12 mouse cellular contexts compared by ENCODE assay signal in the genomic region with DNA sequence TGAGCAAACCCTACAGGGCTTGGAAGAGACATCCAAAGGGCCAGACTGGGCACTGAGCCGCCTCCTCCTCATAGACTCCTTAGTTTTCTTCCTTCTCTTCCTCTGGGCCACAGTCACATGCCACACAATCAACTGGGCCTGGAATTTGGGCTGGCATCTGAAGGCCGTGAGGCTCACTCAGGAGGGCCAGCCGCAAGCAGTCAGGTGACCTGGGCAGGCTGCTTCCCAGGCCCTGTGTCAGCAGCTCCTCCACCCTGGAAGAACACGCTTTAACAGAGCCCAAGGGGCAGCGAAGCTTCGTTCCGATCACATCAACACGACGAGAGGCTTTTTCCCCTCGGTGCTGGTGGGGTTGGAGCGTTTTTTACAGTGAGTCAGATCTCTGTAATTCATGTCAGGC. TPM values are rescaled to one million over a fixed set of nuclear protein-coding genes. Genes with fewer than 3 reads are reported as not detected.
DNase-seq lines count a peak whose midpoint lies in the region; ATAC-seq lines count a peak whose summit lies in the region.
"Had no signal": no experiment of that assay in that cellular context is flagged by ENCODE, and none has a peak within 500 bp of the region (broad histone marks: within the 10 kb centered on the region; RNA-seq: fewer than 3 reads in every experiment).

No protein-coding gene starts in this region.

- peak overlapping the region; percentile 94 for H3K27ac ChIP-seq in brown adipose tissue, adult 24 weeks (replicated peaks; ENCODE audit: low read depth, low read length)
- H3K27ac ChIP-seq: hindbrain, postnatal 0 days had no signal

- peak; percentile 60 for DNase-seq in adrenal gland, postnatal 14 days
- DNase-seq in adrenal gland, postnatal 25 days: no peak
- peak; percentile 55 for DNase-seq in kidney, adult 18-20 months
- no peak for DNase-seq in kidney, postnatal 4 days
- peak; percentile 15 to 29 for DNase-seq in heart, postnatal 36 days
- no peak for DNase-seq in frontal cortex, postnatal 36 days (ENCODE audit: low spot score in 2 of 2)
- DNase-seq: B cell, adult 2 months; right cerebral cortex, postnatal 14 days had no signal

- intact Hi-C loops in heart, postnatal 36 days (cut with DNase I): no loop called here

- H3K4me3 ChIP-seq in brown adipose tissue, adult 24 weeks (ENCODE audit: insufficient read depth, low read depth, low read length): no peak overlapping the region
- H3K4me3 ChIP-seq: erythroblast, embryonic 14.5 days had no signal

- peaks cover 95% of the 10 kb centered on the region for H3K4me1 ChIP-seq in brown adipose tissue, adult 24 weeks (ENCODE audit: control insufficient read depth, insufficient read depth, insufficient read length, low read length)

- no peak for ATAC-seq in megakaryocyte progenitor cell, adult 5-6 weeks (replicated peaks; ENCODE audit: poor library complexity)
- ATAC-seq: hindbrain, postnatal 0 days had no signal

RNA-seq across cellular contexts. Expression of a gene that starts 11.0 kb away (rescaled TPM):
- total RNA-seq in adrenal gland, postnatal 14 days (2021): 64.8 and 65.8 TPM in 2 replicates
- 86.3 and 107 TPM in 2 replicates for total RNA-seq in adrenal gland, postnatal 25 days (2021)
- 44.1 and 50.2 TPM in 2 replicates for polyA plus RNA-seq in brown adipose tissue, adult 24 weeks (2012; ENCODE audit: insufficient read depth, insufficient read length, missing spikeins)
- total RNA-seq in heart, postnatal 36 days (2021): 10 to 100 TPM; 22.7 to 25.5 TPM
- total RNA-seq in megakaryocyte progenitor cell, adult 5-6 weeks (2015): 16.0 and 21.5 TPM in 2 replicates
- 12.2 and 15.9 TPM in 2 replicates for total RNA-seq in megakaryocyte progenitor cell, adult 5-6 weeks (2017)

RNA-seq across cellular contexts. Expression of a gene that starts 49.8 kb away (rescaled TPM):
- total RNA-seq in adrenal gland, postnatal 14 days (2021): 26.3 and 30.4 TPM in 2 replicates
- 30.5 and 36.6 TPM in 2 replicates for total RNA-seq in adrenal gland, postnatal 25 days (2021)
- 28.0 and 35.9 TPM in 2 replicates for polyA plus RNA-seq in brown adipose tissue, adult 24 weeks (2012; ENCODE audit: insufficient read depth, insufficient read length, missing spikeins)
- 10 to 100 TPM in 1 of 2 experiments, 1 to 10 TPM in 1; 8.3 to 10.4 TPM for total RNA-seq in heart, postnatal 36 days (2021)
- 27.3 and 38.6 TPM in 2 replicates for total RNA-seq in megakaryocyte progenitor cell, adult 5-6 weeks (2015)
- total RNA-seq in megakaryocyte progenitor cell, adult 5-6 weeks (2017): 48.3 and 48.9 TPM in 2 replicates

RNA-seq across cellular contexts. Expression of a gene that starts 56.3 kb away (rescaled TPM):
- total RNA-seq in adrenal gland, postnatal 14 days (2021): 33.6 and 35.8 TPM in 2 replicates
- total RNA-seq in adrenal gland, postnatal 25 days (2021): 35.4 and 39.5 TPM in 2 replicates
- polyA plus RNA-seq in brown adipose tissue, adult 24 weeks (2012; ENCODE audit: insufficient read depth, insufficient read length, missing spikeins): 24.7 and 25.6 TPM in 2 replicates
- 10 to 100 TPM; 18.8 to 23.3 TPM for total RNA-seq in heart, postnatal 36 days (2021)
- total RNA-seq in megakaryocyte progenitor cell, adult 5-6 weeks (2015): 48.6 and 48.9 TPM in 2 replicates
- 38.6 and 45.9 TPM in 2 replicates for total RNA-seq in megakaryocyte progenitor cell, adult 5-6 weeks (2017)

Comparison
In these comparisons a context has a peak if more than half of its experiments do, and no peak if none do; other contexts are left out.
1. DNase-seq: peak in adrenal gland, postnatal 14 days (single experiment), kidney, adult 18-20 months (single experiment) and heart, postnatal 36 days (2 of 2); none in adrenal gland, postnatal 25 days (single experiment), kidney, postnatal 4 days (0 of 2) and frontal cortex, postnatal 36 days (0 of 2).